ENCODE assay signal across 11 mouse cellular contexts in genomic region chr2:34774493-34774892, GRCm38 (mm10). TPM values are rescaled to one million over a fixed set of nuclear protein-coding genes. Genes with fewer than 3 reads are reported as not detected.
DNase-seq lines count a peak whose midpoint lies in the region; ATAC-seq and TF ChIP-seq lines count a peak whose summit lies in the region.
"Had no signal": no experiment of that assay in that cellular context is flagged by ENCODE, and none has a peak within 500 bp of the region (broad histone marks: within the 10 kb centered on the region; RNA-seq: fewer than 3 reads in every experiment).

No protein-coding gene starts in this region.

- no peaks in the 10 kb centered on the region for H3K27me3 ChIP-seq in heart, adult 2 months (ENCODE audit: control insufficient read depth, insufficient read depth, low read length)
- H3K27me3 ChIP-seq in G1E (ENCODE audit: insufficient read depth, low read length), result no peaks in the 10 kb centered on the region
- no peaks in the 10 kb centered on the region for H3K27me3 ChIP-seq in heart, postnatal 0 days (ENCODE audit: control insufficient read depth, insufficient read depth, low read length)
- no peaks in the 10 kb centered on the region for H3K27me3 ChIP-seq in liver, postnatal 0 days (ENCODE audit: insufficient read depth, low read length)

- no peak for TF ChIP-seq CTCF in heart, adult 2 months (IDR thresholded peaks at IDR 0.05)
- TF ChIP-seq CTCF in G1E (IDR thresholded peaks at IDR 0.05; ENCODE audit: low read depth, low read length), result no peak
- TF ChIP-seq CTCF in heart, postnatal 0 days (IDR thresholded peaks at IDR 0.05; ENCODE audit: low read depth), result no peak
- TF ChIP-seq CTCF in liver, postnatal 0 days (IDR thresholded peaks at IDR 0.05; ENCODE audit: low read depth), result no peak

- H3K4me3 ChIP-seq in heart, adult 2 months, result peak overlapping the region; percentile 96
- H3K4me3 ChIP-seq in G1E (ENCODE audit: low read depth, low read length), result peak overlapping the region; percentile 98; the same call in 1 of the 2 replicates
- no peak overlapping the region; the same call in 1 of the 2 replicates for H3K4me3 ChIP-seq in heart, postnatal 0 days (ENCODE audit: low read depth, low read length)
- peak overlapping the region; percentile 96 for H3K4me3 ChIP-seq in liver, postnatal 0 days (ENCODE audit: low read depth, low read length)

- no peaks in the 10 kb centered on the region for H3K9me3 ChIP-seq in G1E (replicated peaks)
- no peaks in the 10 kb centered on the region for H3K9me3 ChIP-seq in heart, postnatal 0 days (replicated peaks; ENCODE audit: control insufficient read depth, low read length)
- H3K9me3 ChIP-seq in liver, postnatal 0 days (ENCODE audit: low read length), result no peaks in the 10 kb centered on the region

- H3K9ac ChIP-seq in heart, adult 2 months (ENCODE audit: low read depth, low read length), result no peak overlapping the region
- no peak overlapping the region for H3K9ac ChIP-seq in heart, postnatal 0 days (replicated peaks; ENCODE audit: low read depth, low read length)
- peak overlapping the region; percentile 35; the same call in 1 of the 2 replicates for H3K9ac ChIP-seq in liver, postnatal 0 days (replicated peaks)

- no peak for TF ChIP-seq EP300 in heart, adult 2 months (IDR thresholded peaks at IDR 0.05; ENCODE audit: insufficient read depth, low read depth, low read length)
- no peak for TF ChIP-seq EP300 in heart, postnatal 0 days (IDR thresholded peaks at IDR 0.05; ENCODE audit: low read depth)
- TF ChIP-seq EP300 in liver, postnatal 0 days (IDR thresholded peaks at IDR 0.05; ENCODE audit: low read depth), result no peak

- intact Hi-C loops in heart, adult 2 months (cut with DNase I), result loop anchor here (10.0 kb wide), 1 partner anchor 130 kb away; no protein-coding TSS in a partner anchor
- intact Hi-C loops in heart, postnatal 10 days (cut with DNase I), result no loop called here

- H3K4me2 ChIP-seq in heart, postnatal 0 days (ENCODE audit: low read depth, low read length), result peak overlapping the region; percentile 35
- H3K4me2 ChIP-seq in liver, postnatal 0 days (ENCODE audit: low read depth, low read length), result peak overlapping the region; percentile 88

- WGBS in heart, adult 2 months, result 62% methylated on average over 6 of the region's 6 CpGs
- 69% methylated on average over 6 of the region's 6 CpGs for WGBS in heart, postnatal 0 days
- 72% methylated on average over 6 of the region's 6 CpGs for WGBS in liver, postnatal 0 days (ENCODE audit: insufficient replicate concordance)

- H3K27ac ChIP-seq in heart, adult 2 months, result no peak overlapping the region
- no peak overlapping the region for H3K27ac ChIP-seq in heart, postnatal 0 days (ENCODE audit: low read depth)
- H3K27ac ChIP-seq in liver, postnatal 0 days (ENCODE audit: low read depth), result no peak overlapping the region

- H3K4me1 ChIP-seq in heart, adult 2 months (ENCODE audit: control insufficient read depth, insufficient read depth, low read length), result peaks cover 14% of the 10 kb centered on the region
- H3K4me1 ChIP-seq in G1E (ENCODE audit: insufficient read depth, low read depth, low read length), result peaks cover 47% of the 10 kb centered on the region
- H3K4me1 ChIP-seq in heart, postnatal 0 days (ENCODE audit: control insufficient read depth, insufficient read depth), result peaks cover 51% of the 10 kb centered on the region
- H3K4me1 ChIP-seq in liver, postnatal 0 days (ENCODE audit: insufficient read depth), result peaks cover 42% of the 10 kb centered on the region

- peaks cover 52% of the 10 kb centered on the region for H3K36me3 ChIP-seq in heart, adult 2 months (ENCODE audit: control insufficient read depth, insufficient read depth, low read length)
- H3K36me3 ChIP-seq in G1E (replicated peaks), result peaks cover 73% of the 10 kb centered on the region
- H3K36me3 ChIP-seq in heart, postnatal 0 days (replicated peaks; ENCODE audit: control insufficient read depth, insufficient read depth, low read length), result peaks cover 62% of the 10 kb centered on the region
- peaks cover 67% of the 10 kb centered on the region for H3K36me3 ChIP-seq in liver, postnatal 0 days (replicated peaks; ENCODE audit: insufficient read depth, low read length)

- H3K79me2 ChIP-seq in heart, adult 2 months (replicated peaks; ENCODE audit: control insufficient read depth, insufficient read depth, low read length), result peaks cover 5% of the 10 kb centered on the region

- DNase-seq in heart, adult 2 months, result no peak
- DNase-seq in heart, postnatal 10 days, result no peak
- no peak for DNase-seq in G1E (ENCODE audit: low spot score)
- no peak for DNase-seq in heart, postnatal 0 days (ENCODE audit: low spot score)
- DNase-seq in liver, postnatal 0 days, result no peak
- no peak for DNase-seq in spleen, postnatal 10 days (ENCODE audit: low spot score in 2 of 2)
- no peak for DNase-seq in layer of hippocampus, postnatal 36 days
- no peak for DNase-seq in frontal cortex, postnatal 36 days (ENCODE audit: low spot score in 2 of 2)
- DNase-seq: thymus, postnatal 14 days had no signal

- no peak for TF ChIP-seq POLR2A in heart, adult 2 months (IDR thresholded peaks at IDR 0.05; ENCODE audit: insufficient read depth, low read depth, low read length)

- no peak for ATAC-seq in G1E (ENCODE audit: extremely low read depth, insufficient number of reproducible peaks, low FRiP score, poor library complexity, severe bottlenecking)
- ATAC-seq in heart, postnatal 0 days (ENCODE audit: insufficient read depth, low read depth), result no peak
- no peak for ATAC-seq in liver, postnatal 0 days

RNA-seq across cellular contexts. Expression of gene Hspa5, which starts 2.7 kb away (rescaled TPM):
- 100 to 1,000 TPM; 752 to 818 TPM for total RNA-seq in heart, adult 2 months (2021)
- 427 and 503 TPM in 2 replicates for polyA plus RNA-seq in heart, adult 2 months (2012; rRNA removed)
- total RNA-seq in heart, postnatal 10 days (2021), result 100 to 1,000 TPM; 390 to 403 TPM
- 117 and 127 TPM in 2 replicates for total RNA-seq in G1E (2014; fragmentation: Nextera tagmentation)
- 337 and 367 TPM in 2 replicates for total RNA-seq in G1E (2017)
- polyA plus RNA-seq in G1E (2012), result 48.4 and 59.2 TPM in 2 replicates
- 160 and 175 TPM in 2 replicates for total RNA-seq in heart, postnatal 0 days (2014; rRNA removed; ENCODE audit: low replicate concordance)
- polyA plus RNA-seq in heart, postnatal 0 days (2015; fragmentation: Nextera tagmentation; extraction: Ambion mirVana), result 348 and 437 TPM in 2 replicates
- 384 and 424 TPM in 2 replicates for polyA plus RNA-seq in liver, postnatal 0 days (2015; fragmentation: Nextera tagmentation; extraction: Ambion mirVana)
- 100 to 1,000 TPM; 389 to 507 TPM for total RNA-seq in layer of hippocampus, postnatal 36 days (2021)

RNA-seq across cellular contexts. Expression of gene Gapvd1, which starts 19.5 kb away (rescaled TPM):
- total RNA-seq in heart, adult 2 months (2021), result 10 to 100 TPM; 35.5 to 36.7 TPM
- polyA plus RNA-seq in heart, adult 2 months (2012; rRNA removed), result 10.2 and 17.7 TPM in 2 replicates
- 10 to 100 TPM; 45.7 to 48.1 TPM for total RNA-seq in heart, postnatal 10 days (2021)
- total RNA-seq in G1E (2014; fragmentation: Nextera tagmentation) (89.2 and 102 TPM in 2 replicates), G1E (2017) (83.0 and 95.0 TPM in 2 replicates)
- 16.6 and 23.5 TPM in 2 replicates for polyA plus RNA-seq in G1E (2012)
- total RNA-seq in heart, postnatal 0 days (2014; rRNA removed; ENCODE audit: low replicate concordance), result 29.7 and 36.1 TPM in 2 replicates
- polyA plus RNA-seq in heart, postnatal 0 days (2015; fragmentation: Nextera tagmentation; extraction: Ambion mirVana), result 34.1 and 43.4 TPM in 2 replicates
- 37.1 and 39.0 TPM in 2 replicates for polyA plus RNA-seq in liver, postnatal 0 days (2015; fragmentation: Nextera tagmentation; extraction: Ambion mirVana)
- total RNA-seq in layer of hippocampus, postnatal 36 days (2021), result 100 to 1,000 TPM; 106 TPM

RNA-seq across cellular contexts. Expression of gene Rabepk, which starts 25.2 kb away (rescaled TPM):
- total RNA-seq in heart, adult 2 months (2021), result 10 to 100 TPM; 12.1 to 13.3 TPM
- polyA plus RNA-seq in heart, adult 2 months (2012; rRNA removed), result 19.3 and 23.4 TPM in 2 replicates
- total RNA-seq in heart, postnatal 10 days (2021), result 10 to 100 TPM; 13.0 to 16.7 TPM
- total RNA-seq in G1E (2014; fragmentation: Nextera tagmentation) (16.0 and 21.1 TPM in 2 replicates), G1E (2017) (31.8 and 36.9 TPM in 2 replicates)
- 9.1 and 11.6 TPM in 2 replicates for polyA plus RNA-seq in G1E (2012)
- 18.6 and 31.0 TPM in 2 replicates for total RNA-seq in heart, postnatal 0 days (2014; rRNA removed; ENCODE audit: low replicate concordance)
- 20.1 and 22.1 TPM in 2 replicates for polyA plus RNA-seq in heart, postnatal 0 days (2015; fragmentation: Nextera tagmentation; extraction: Ambion mirVana)
- 17.0 and 20.4 TPM in 2 replicates for polyA plus RNA-seq in liver, postnatal 0 days (2015; fragmentation: Nextera tagmentation; extraction: Ambion mirVana)
- 10 to 100 TPM; 32.8 to 38.1 TPM for total RNA-seq in layer of hippocampus, postnatal 36 days (2021)

RNA-seq across cellular contexts. Expression of gene Fbxw2, which starts 51.6 kb away (rescaled TPM):
- 10 to 100 TPM; 40.2 to 45.3 TPM for total RNA-seq in heart, adult 2 months (2021)
- 29.5 and 49.2 TPM in 2 replicates for polyA plus RNA-seq in heart, adult 2 months (2012; rRNA removed)
- total RNA-seq in heart, postnatal 10 days (2021), result 10 to 100 TPM; 56.1 to 62.8 TPM
- 60.0 and 74.7 TPM in 2 replicates for total RNA-seq in G1E (2014; fragmentation: Nextera tagmentation)
- total RNA-seq in G1E (2017), result 99.5 and 104 TPM in 2 replicates
- 22.7 and 26.1 TPM in 2 replicates for polyA plus RNA-seq in G1E (2012)
- total RNA-seq in heart, postnatal 0 days (2014; rRNA removed; ENCODE audit: low replicate concordance), result 73.8 and 75.8 TPM in 2 replicates
- 51.9 and 52.3 TPM in 2 replicates for polyA plus RNA-seq in heart, postnatal 0 days (2015; fragmentation: Nextera tagmentation; extraction: Ambion mirVana)
- 36.1 and 38.3 TPM in 2 replicates for polyA plus RNA-seq in liver, postnatal 0 days (2015; fragmentation: Nextera tagmentation; extraction: Ambion mirVana)
- 10 to 100 TPM; 77.4 to 83.4 TPM for total RNA-seq in layer of hippocampus, postnatal 36 days (2021)

RNA-seq across cellular contexts. Expression of gene Gm34653, which starts 58.3 kb away (rescaled TPM):
- not detected for total RNA-seq in heart, adult 2 months (2021)
- polyA plus RNA-seq in heart, adult 2 months (2012; rRNA removed), result not detected in 2 replicates
- total RNA-seq in heart, postnatal 10 days (2021), result not detected
- total RNA-seq in G1E (2014; fragmentation: Nextera tagmentation), result 0.58 TPM in 1 of 2 replicates, not detected in the other
- 0.38 and 0.46 TPM in 2 replicates for total RNA-seq in G1E (2017)
- polyA plus RNA-seq in G1E (2012), result not detected in 2 replicates
- not detected in 2 replicates for total RNA-seq in heart, postnatal 0 days (2014; rRNA removed; ENCODE audit: low replicate concordance)
- polyA plus RNA-seq in heart, postnatal 0 days (2015; fragmentation: Nextera tagmentation; extraction: Ambion mirVana), result not detected in 2 replicates
- 0.06 TPM in 1 of 2 replicates, not detected in the other for polyA plus RNA-seq in liver, postnatal 0 days (2015; fragmentation: Nextera tagmentation; extraction: Ambion mirVana)
- not detected for total RNA-seq in layer of hippocampus, postnatal 36 days (2021)
- total RNA-seq: neutrophil, adult 5-6 weeks had no signal
- polyA plus RNA-seq: brain, embryonic 14.5 days had no signal
